Mouse (Mus musculus) myocyte (in vitro differentiated cells): ENCODE data around the gene Aco2. TPM values are rescaled to one million over a fixed set of nuclear protein-coding genes. Genes with fewer than 3 reads are reported as not detected.
A peak's percentile ranks its signal among the peaks of the same experiment; 100 is the strongest.

Experiments
- H3K27me3 ChIP-seq: one replicate; pipeline ENCODE4 v1.6.1; 2011; ENCODE audit not compliant: control insufficient read depth, insufficient read depth, insufficient read length
- H3K36me3 ChIP-seq: one replicate; pipeline ENCODE4 v1.6.1; 2011; ENCODE audit not compliant: control insufficient read depth, insufficient read depth
- H3K4me2 ChIP-seq: one replicate; pipeline ENCODE4 v1.6.1; 2011; ENCODE audit warnings: low read depth, control low read depth
- H3K4me3 ChIP-seq: one replicate; pipeline ENCODE4 v1.5.1; 2011; ENCODE audit warnings: mild to moderate bottlenecking, control low read depth, moderate library complexity
- H3K79me2 ChIP-seq: one replicate; pipeline ENCODE4 v1.6.1; 2011; ENCODE audit not compliant: control insufficient read depth, insufficient read depth
- H3ac ChIP-seq: one replicate; pipeline ENCODE4 v1.6.1; 2011; ENCODE audit not compliant: control insufficient read depth, insufficient read length
- CEBPB ChIP-seq: IDR thresholded peaks from 2 replicates; pipeline ENCODE4 v1.6.1; 2011; ENCODE audit warnings: mild to moderate bottlenecking, moderate library complexity; ENCODE audit not compliant: poor library complexity, insufficient read depth, severe bottlenecking
- E2F4 ChIP-seq: IDR thresholded peaks from one replicate; pipeline ENCODE4 v1.6.1; 2011; ENCODE audit warnings: mild to moderate bottlenecking, control low read depth, moderate library complexity; ENCODE audit not compliant: insufficient read depth
- MAX ChIP-seq: IDR thresholded peaks from one replicate; pipeline ENCODE4 v1.6.1; 2011; ENCODE audit warnings: low read depth, mild to moderate bottlenecking, control low read depth
- MYOD1 ChIP-seq, 3 experiments: IDR thresholded peaks; one replicate each; pipeline ENCODE4 v1.6.1; 2011; ENCODE audit warnings: control low read depth in 2 of 3, low read depth in 2 of 3, mild to moderate bottlenecking in 2 of 3, moderate library complexity in 1 of 3; ENCODE audit not compliant: insufficient read length in 2 of 3, control insufficient read depth in 1 of 3
- MYOG ChIP-seq, 3 experiments: IDR thresholded peaks; one replicate each; pipeline ENCODE4 v1.6.1; 2011; ENCODE audit warnings: control low read depth in 2 of 3, low read depth in 2 of 3, mild to moderate bottlenecking in 2 of 3; ENCODE audit not compliant: insufficient read length in 2 of 3, control insufficient read depth in 1 of 3, insufficient read depth in 1 of 3
- POLR2A ChIP-seq: IDR thresholded peaks from one replicate; pipeline ENCODE4 v1.6.1; 2011; ENCODE audit warnings: low read depth, mild to moderate bottlenecking, control low read depth, moderate library complexity; ENCODE audit not compliant: insufficient read length
- POLR2AphosphoS2 ChIP-seq: IDR thresholded peaks from one replicate; pipeline ENCODE4 v1.6.1; 2011; ENCODE audit warnings: low read depth, control low read depth; ENCODE audit not compliant: insufficient read length
- REST ChIP-seq: IDR thresholded peaks from one replicate; pipeline ENCODE4 v1.6.1; 2011; ENCODE audit warnings: mild to moderate bottlenecking, control low read depth, moderate library complexity; ENCODE audit not compliant: insufficient read depth, insufficient read length
- SRF ChIP-seq: IDR thresholded peaks from one replicate; pipeline ENCODE4 v1.6.1; 2011; ENCODE audit warnings: low read depth; ENCODE audit not compliant: control insufficient read depth, insufficient read length
- TCF12 ChIP-seq: IDR thresholded peaks from one replicate; pipeline ENCODE4 v1.6.1; 2011; ENCODE audit warnings: mild to moderate bottlenecking, control low read depth; ENCODE audit not compliant: poor library complexity, insufficient read depth, severe bottlenecking
- TCF3 ChIP-seq: IDR thresholded peaks from one replicate; pipeline ENCODE4 v1.6.1; 2011; ENCODE audit warnings: low read depth, control low read depth; ENCODE audit not compliant: insufficient read length
- USF1 ChIP-seq: IDR thresholded peaks from one replicate; pipeline ENCODE4 v1.6.1; 2011; ENCODE audit warnings: low read depth, mild to moderate bottlenecking, control low read depth, moderate library complexity
- polyA plus RNA-seq: library from polyadenylated mRNA; unstranded; fragments of >200 nt; fragmentation: generic; extraction: Trizol; gene quantifications from one replicate; pipeline ENCODE4 v1.2.1, GENCODE M21; 2012; ENCODE audit warnings: missing spikeins

Aco2 gene
- polyA plus RNA-seq, result 666 TPM

DNA sequence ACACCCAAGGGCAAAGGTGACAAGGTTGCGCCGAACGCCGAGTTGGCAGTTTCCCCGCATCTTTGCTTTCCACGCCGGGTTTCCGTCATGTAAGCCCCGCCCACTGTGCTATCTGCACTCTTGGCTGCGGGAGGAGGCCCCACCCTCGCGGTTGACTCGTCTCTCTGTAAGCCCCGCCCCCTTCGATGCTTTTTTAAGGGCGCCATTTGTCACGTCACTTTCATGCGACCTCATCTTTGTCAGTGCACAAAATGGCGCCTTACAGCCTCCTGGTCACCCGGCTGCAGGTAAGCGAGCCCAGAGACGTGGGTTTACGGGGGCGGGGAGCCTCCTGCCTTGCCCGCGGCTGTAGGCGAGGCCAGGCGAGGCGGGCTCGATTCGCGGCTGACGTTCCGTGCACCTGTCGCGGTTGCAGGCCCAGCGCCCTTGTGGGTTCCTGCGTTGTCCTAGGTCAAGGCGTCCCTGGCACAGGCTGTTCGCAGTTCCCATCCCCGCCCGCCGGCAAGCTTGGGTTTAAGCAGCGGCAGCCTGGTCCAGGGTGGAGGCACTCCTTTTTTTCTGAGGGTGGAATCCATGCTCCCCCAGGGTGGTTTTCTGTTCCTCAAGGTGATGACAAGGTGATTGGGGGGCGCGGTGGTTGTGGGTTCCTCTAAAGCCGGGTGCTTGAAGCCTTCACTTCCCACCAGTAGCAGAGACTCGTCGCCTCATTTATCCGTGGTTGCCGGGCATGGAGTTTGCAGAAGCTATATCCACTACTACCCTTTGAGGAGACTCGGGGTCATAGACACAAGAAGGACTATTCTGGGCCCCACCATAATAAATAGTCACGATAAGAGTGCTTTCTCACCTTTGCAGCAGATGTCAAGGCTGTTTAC lies at the start of gene Aco2:
TSS of gene Aco2 (plus strand) at position 48 of the 875 bp plus-strand sequence.
- H3K79me2 ChIP-seq, result peaks cover 91% of the 10 kb centered on the region
- peak within 1 kb of the TSS; percentile 88 for H3K4me3 ChIP-seq
- peaks cover 33% of the 10 kb centered on the region for H3K36me3 ChIP-seq
- TF ChIP-seq TCF12, result no peak
- no peak for TF ChIP-seq E2F4
- peak; percentile 83 for TF ChIP-seq SRF
- peak in 2 of 3 experiments; percentile 38 to 81 for TF ChIP-seq MYOD1 (IDR thresholded peaks at IDR 0.05; ENCODE audit: control insufficient read depth in 1 of 3, insufficient read length in 2 of 3, low read depth in 2 of 3)
- TF ChIP-seq CEBPB, result no peak
- no peak for TF ChIP-seq REST
- peak; percentile 84 for TF ChIP-seq POLR2AphosphoS2
- peak in 2 of 3 experiments; percentile 51 to 62 for TF ChIP-seq MYOG (IDR thresholded peaks at IDR 0.05; ENCODE audit: control insufficient read depth in 1 of 3, insufficient read depth in 1 of 3, insufficient read length in 2 of 3, low read depth in 2 of 3)
- TF ChIP-seq POLR2A, result peak; percentile 87
- TF ChIP-seq MAX, result no peak
- no peak for TF ChIP-seq USF1
- TF ChIP-seq TCF3, result no peak
- peak within 1 kb of the TSS; percentile 99 for H3K4me2 ChIP-seq
- no peaks in the 10 kb centered on the region for H3K27me3 ChIP-seq
- H3ac ChIP-seq, result peak within 1 kb of the TSS; percentile 69

DNA sequence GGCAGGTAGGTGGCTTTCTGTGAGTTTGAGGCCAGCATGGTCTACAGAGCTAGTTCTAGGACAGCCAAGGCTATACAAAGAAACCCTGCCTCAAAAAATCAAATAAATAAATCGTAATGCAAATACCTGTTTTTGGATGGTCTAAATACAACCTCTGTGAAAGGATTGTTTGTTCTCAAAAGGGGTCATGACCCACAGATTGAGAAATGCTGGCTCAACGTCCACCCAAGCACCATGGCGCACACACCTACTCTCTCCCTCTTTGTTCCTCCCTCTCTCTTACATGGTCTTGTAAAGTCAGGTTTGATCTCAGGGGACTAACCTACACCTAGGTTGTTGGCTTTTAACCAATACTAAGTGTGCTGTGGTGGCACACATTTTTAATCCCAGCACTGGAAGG lies 49.5 kb upstream of the Aco2 start:
- Histone ChIP-seq H3K4me3 (no peak overlapping the region), H3K4me2 (no peak overlapping the region), H3K27me3 (no peaks in the 10 kb centered on the region), H3K36me3 (peaks cover 60% of the 10 kb centered on the region), H3ac (no peak overlapping the region), H3K79me2 (no peaks in the 10 kb centered on the region)
- TF ChIP-seq MAX, result no peak
- no peak for TF ChIP-seq TCF12
- no peak for TF ChIP-seq POLR2A
- TF ChIP-seq REST, result no peak
- TF ChIP-seq TCF3, result no peak
- no peak for TF ChIP-seq POLR2AphosphoS2
- no peak for TF ChIP-seq CEBPB
- no peak for TF ChIP-seq MYOG (IDR thresholded peaks at IDR 0.05; ENCODE audit: control insufficient read depth in 1 of 3, insufficient read depth in 1 of 3, insufficient read length in 2 of 3, low read depth in 2 of 3)
- no peak for TF ChIP-seq SRF
- TF ChIP-seq USF1, result no peak
- no peak for TF ChIP-seq E2F4
- TF ChIP-seq MYOD1 (IDR thresholded peaks at IDR 0.05; ENCODE audit: control insufficient read depth in 1 of 3, insufficient read length in 2 of 3, low read depth in 2 of 3), result no peak

DNA sequence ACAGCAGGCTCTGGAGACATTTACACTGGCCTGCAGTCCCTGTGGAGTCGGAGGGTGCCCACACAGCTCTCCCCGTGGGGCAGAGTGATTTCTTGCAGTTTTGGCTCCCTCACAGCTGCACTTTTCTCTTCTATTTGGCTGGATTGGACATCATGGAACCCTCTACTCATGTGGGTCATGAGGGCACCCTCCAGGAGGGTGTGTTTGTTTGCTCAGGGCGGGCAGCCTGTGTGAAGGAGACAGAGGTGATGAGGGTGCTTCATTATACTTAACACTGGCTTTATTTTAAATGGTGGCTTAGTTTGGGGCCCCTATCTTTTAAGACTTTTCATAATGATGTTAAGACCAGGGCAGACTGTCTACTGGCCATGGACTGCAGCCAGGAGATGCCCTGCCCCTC lies 47.3 kb upstream of the Aco2 start:
- H3ac ChIP-seq, result no peak overlapping the region
- H3K27me3 ChIP-seq, result no peaks in the 10 kb centered on the region
- H3K36me3 ChIP-seq, result peaks cover 43% of the 10 kb centered on the region
- no peaks in the 10 kb centered on the region for H3K79me2 ChIP-seq
- TF ChIP-seq TCF3 (no peak), MYOG (IDR thresholded peaks at IDR 0.05; ENCODE audit: control insufficient read depth in 1 of 3, insufficient read depth in 1 of 3, insufficient read length in 2 of 3, low read depth in 2 of 3) (no peak), MYOD1 (IDR thresholded peaks at IDR 0.05; ENCODE audit: control insufficient read depth in 1 of 3, insufficient read length in 2 of 3, low read depth in 2 of 3) (no peak), E2F4 (no peak), MAX (no peak), POLR2AphosphoS2 (no peak), REST (no peak), TCF12 (no peak), USF1 (no peak), SRF (no peak), POLR2A (no peak), CEBPB (no peak)
- no peak overlapping the region for H3K4me3 ChIP-seq
- no peak overlapping the region for H3K4me2 ChIP-seq

DNA sequence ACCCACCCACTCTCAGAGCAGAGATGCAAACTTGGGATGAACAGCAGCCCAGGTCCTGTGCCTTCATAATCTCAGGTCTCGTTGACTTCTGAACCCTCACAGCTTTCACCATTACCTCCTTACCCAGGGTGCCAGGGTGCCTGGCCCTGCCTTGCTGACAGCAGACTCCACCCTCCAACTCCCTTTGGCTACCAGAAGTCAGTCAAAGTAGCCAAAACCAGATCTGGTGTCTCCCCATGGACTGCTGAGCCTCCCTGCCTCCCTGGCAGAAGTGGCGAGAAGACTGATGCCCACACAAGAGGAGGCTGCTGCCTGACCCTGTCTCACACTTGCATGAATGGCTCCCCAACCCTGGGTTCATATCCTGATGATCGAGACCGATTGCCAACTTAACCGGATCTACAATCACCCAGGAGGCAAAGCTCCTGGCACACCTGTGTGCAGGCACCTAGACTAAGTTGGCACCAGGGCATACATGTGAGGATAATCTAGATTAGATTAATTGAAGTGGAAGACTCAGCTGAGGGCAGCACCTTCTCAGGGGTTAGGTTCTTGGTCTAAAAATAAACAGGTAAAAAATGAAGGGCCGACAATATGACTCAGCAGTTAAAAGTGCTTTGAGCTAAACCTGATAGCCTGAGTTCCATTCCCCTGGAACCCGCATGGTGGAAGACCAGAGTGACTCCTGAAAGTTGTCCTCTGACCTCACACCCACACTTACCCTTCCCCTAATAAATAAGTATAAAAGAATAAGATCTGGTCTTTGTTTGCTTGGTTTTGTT lies 43.5 kb upstream of the Aco2 start:
- no peak overlapping the region for H3K4me3 ChIP-seq
- H3K27me3 ChIP-seq, result no peaks in the 10 kb centered on the region
- TF ChIP-seq MAX (no peak), USF1 (no peak), TCF3 (no peak), CEBPB (no peak), E2F4 (no peak), MYOD1 (IDR thresholded peaks at IDR 0.05; ENCODE audit: control insufficient read depth in 1 of 3, insufficient read length in 2 of 3, low read depth in 2 of 3) (no peak), MYOG (IDR thresholded peaks at IDR 0.05; ENCODE audit: control insufficient read depth in 1 of 3, insufficient read depth in 1 of 3, insufficient read length in 2 of 3, low read depth in 2 of 3) (no peak), REST (no peak), POLR2AphosphoS2 (no peak), POLR2A (no peak), SRF (no peak), TCF12 (no peak)
- H3ac ChIP-seq, result no peak overlapping the region
- H3K4me2 ChIP-seq, result no peak overlapping the region
- no peaks in the 10 kb centered on the region for H3K79me2 ChIP-seq
- peaks cover 14% of the 10 kb centered on the region for H3K36me3 ChIP-seq
